Mouse (Mus musculus): ENCODE measurements around the gene Mapk8.

The Mapk8 gene

GRCm38 (mm10) chr14:33398065-33398860 is 48.7 kb downstream of the Mapk8 start:
- DNase-seq (ENCODE audit: low spot score) = no peak

- DNase-seq (ENCODE audit: low spot score) = no peak
Observed at GRCm38 (mm10) chr14:33380830-33381457, 66.0 kb downstream of the Mapk8 start.

GRCm38 (mm10) chr14:33378723-33379122 is 68.2 kb downstream of the Mapk8 start:
- DNase-seq (ENCODE audit: low spot score) = no peak

- no peak for DNase-seq (ENCODE audit: low spot score)
Observed at GRCm38 (mm10) chr14:33377211-33377610, 69.7 kb downstream of the Mapk8 start.

- DNase-seq (ENCODE audit: low spot score) = no peak
Observed at GRCm38 (mm10) chr14:33374089-33374488, 72.9 kb downstream of the Mapk8 start.

GRCm38 (mm10) chr14:33373271-33373670 is 73.7 kb downstream of the Mapk8 start:
- no peak for DNase-seq (ENCODE audit: low spot score)

- DNase-seq (ENCODE audit: low spot score) = no peak
Observed at GRCm38 (mm10) chr14:33371248-33371647, 75.7 kb downstream of the Mapk8 start.

- DNase-seq (ENCODE audit: low spot score) = no peak
Observed at GRCm38 (mm10) chr14:33370056-33370455, 76.9 kb downstream of the Mapk8 start.

- DNase-seq (ENCODE audit: low spot score) = no peak
Observed at GRCm38 (mm10) chr14:33369375-33369774, 77.6 kb downstream of the Mapk8 start.

- DNase-seq (ENCODE audit: low spot score) = no peak
Observed at GRCm38 (mm10) chr14:33366891-33367777, 79.8 kb downstream of the Mapk8 start.

- DNase-seq (ENCODE audit: low spot score) = no peak
Observed at GRCm38 (mm10) chr14:33364061-33364460, 82.9 kb downstream of the Mapk8 start.

- no peak for DNase-seq (ENCODE audit: low spot score)
Observed at GRCm38 (mm10) chr14:33363611-33364010, 83.3 kb downstream of the Mapk8 start.

GRCm38 (mm10) chr14:33362807-33363206 is 84.2 kb downstream of the Mapk8 start:
- no peak for DNase-seq (ENCODE audit: low spot score)

- DNase-seq (ENCODE audit: low spot score) = no peak
Observed at GRCm38 (mm10) chr14:33362122-33362521, 84.8 kb downstream of the Mapk8 start.

- no peak for DNase-seq (ENCODE audit: low spot score)
Observed at GRCm38 (mm10) chr14:33361546-33361945, 85.4 kb downstream of the Mapk8 start.

GRCm38 (mm10) chr14:33358891-33359290 is 88.1 kb downstream of the Mapk8 start:
- no peak for DNase-seq (ENCODE audit: low spot score)

- DNase-seq (ENCODE audit: low spot score) = no peak
Observed at GRCm38 (mm10) chr14:33357600-33358368, 89.2 kb downstream of the Mapk8 start.

- no peak for DNase-seq (ENCODE audit: low spot score)
Observed at GRCm38 (mm10) chr14:33355276-33355675, 91.7 kb downstream of the Mapk8 start.

GRCm38 (mm10) chr14:33352890-33353289 is 94.1 kb downstream of the Mapk8 start:
- no peak for DNase-seq (ENCODE audit: low spot score)

GRCm38 (mm10) chr14:33351984-33352722 is 94.8 kb downstream of the Mapk8 start:
- DNase-seq (ENCODE audit: low spot score) = no peak

- no peak for DNase-seq (ENCODE audit: low spot score)
Observed at GRCm38 (mm10) chr14:33351019-33351418, 95.9 kb downstream of the Mapk8 start.

All from urinary bladder, postnatal 10 days (tissue).